Mouse (Mus musculus) urinary bladder, postnatal 25 days (tissue): ENCODE measurements around the gene Olfr1450.
"Not testable (repeated sequence)": the region's sequence is repeated elsewhere in the genome, so short reads cannot be mapped to it uniquely, and the experiment has no call there.

Source experiments
- DNase-seq: peaks from one replicate; pipeline ENCODE4 v3.0.0; 2022; ENCODE audit warnings: low spot score

The Olfr1450 gene

DNA sequence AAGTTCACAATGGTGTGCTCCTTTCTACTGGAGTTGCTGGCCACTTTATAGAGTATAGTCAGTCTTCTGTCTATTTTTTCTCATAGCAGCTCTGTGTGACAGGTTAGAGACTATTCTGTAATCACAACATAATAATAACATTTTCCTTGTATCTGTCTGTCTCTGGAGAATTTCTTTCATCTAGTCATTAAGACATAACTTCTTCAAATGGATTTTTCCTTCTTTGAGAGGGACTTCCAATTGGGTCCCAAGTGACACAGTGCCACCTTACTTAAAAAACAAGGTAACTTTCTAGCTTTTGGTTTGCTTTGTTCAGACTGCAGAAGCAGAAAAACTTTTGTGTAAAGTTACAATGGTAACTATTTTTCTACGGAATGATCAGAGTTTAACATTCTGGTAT lies at the start of gene Olfr1450:
Gene Olfr1450 (plus strand): TSS at position 301 of the 400 bp plus-strand sequence.
- DNase-seq, result no peak

DNA sequence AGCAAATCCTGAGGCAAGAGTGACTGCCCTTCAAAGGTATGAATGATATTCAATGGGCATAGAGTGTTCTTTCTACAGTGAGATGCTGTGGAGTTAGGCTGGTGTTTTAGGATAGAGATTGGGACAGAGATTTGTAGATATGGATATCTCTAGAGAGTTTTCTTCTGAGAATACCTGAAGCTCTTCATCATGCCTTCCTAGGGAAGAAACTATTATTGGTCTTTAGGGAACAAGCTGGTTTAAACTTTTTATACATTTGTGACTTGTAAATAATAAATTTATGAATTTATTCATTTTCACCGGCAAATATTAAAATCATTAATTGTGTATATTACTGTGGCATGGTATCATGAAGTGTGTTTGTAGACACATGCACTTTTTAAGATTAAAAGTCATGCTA lies 46.4 kb upstream of the Olfr1450 start, which contains the start of gene Olfr1447:
Gene Olfr1447 (minus strand): TSS at position 101 of the 400 bp plus-strand sequence.
- no peak for DNase-seq

DNA sequence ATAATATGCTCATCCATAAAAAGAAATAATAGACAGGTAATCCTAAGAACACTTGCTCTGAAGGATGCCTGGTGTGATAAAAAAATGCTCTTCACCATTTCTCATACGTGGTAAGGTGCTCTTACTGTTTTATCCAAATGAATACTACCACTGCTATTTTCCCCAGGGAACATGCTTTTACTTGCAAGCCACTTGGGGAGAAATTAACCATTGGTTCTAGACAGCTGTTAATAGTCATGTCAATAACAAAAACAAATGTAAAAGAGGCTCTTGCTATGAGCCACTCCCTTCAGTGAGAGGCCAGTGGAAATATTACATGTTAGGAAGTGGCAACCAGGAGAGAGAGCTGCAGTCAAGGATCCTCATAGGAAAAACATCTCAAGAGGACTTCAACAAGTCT lies 25.7 kb upstream of the Olfr1450 start, which contains the start of gene Olfr1448:
Gene Olfr1448 (minus strand): TSS at position 101 of the 400 bp plus-strand sequence.
- DNase-seq, result no peak

DNA sequence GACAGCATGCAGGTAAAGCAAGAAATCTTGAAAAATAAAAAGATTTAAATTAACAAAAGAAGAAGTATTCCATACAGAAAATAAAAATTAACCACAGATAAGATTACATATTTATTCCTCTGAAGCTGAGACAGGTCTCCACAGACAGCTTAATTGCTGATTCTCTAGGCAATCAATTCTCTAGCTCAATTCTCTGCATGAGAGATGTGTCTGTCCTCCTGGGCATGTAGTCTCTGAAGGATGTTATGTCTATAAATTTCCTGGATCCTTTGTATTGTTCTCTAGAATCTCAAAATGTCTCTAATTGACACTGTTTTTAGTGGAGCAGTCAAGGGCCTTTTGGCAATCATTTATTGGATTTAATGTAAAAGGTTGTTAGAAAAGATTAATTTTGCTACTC lies 19.5 kb upstream of the Olfr1450 start, which contains the start of gene Olfr1449:
Gene Olfr1449 (plus strand): TSS at position 301 of the 400 bp plus-strand sequence.
- no peak for DNase-seq

DNA sequence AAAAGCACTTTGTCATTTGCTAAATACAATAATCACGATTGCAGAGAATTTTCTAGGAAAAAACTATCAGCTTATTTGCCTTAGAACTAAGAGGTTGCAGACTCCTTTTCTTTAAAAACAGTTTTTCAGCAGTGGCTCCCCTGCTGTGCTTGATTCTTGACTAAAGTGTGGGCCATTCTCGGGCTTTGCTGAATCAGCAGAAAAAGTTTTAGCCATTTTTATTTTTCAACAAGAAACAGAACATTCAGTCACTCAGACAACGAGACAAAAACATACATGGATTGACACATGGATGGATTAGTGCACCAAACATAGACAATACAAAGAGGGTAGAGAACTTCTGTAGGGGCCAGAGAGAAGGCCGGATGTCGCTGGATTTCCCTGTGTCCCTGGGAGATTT lies 20.0 kb downstream of the Olfr1450 start:
- not testable (repeated sequence) for DNase-seq

DNA sequence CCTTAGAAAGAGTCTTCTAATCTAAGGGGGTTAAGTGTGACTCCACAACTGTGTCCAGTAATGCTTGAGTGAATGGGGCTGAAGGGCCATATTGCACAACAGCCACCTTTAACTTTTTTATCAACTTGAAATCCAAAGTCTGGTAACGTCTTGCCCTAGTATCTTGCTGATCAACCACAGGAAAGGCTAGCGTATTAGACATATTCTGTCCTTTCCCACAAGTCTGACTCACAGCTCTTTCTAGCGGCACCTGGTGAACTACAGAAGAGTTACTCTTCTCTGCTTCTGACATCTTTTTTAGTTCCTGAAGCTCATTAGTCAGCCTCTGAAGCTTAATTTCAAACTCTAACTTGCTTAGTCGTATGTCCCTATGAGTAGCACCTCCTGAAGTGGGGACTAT lies 42.3 kb downstream of the Olfr1450 start:
- not testable (repeated sequence) for DNase-seq

DNA sequence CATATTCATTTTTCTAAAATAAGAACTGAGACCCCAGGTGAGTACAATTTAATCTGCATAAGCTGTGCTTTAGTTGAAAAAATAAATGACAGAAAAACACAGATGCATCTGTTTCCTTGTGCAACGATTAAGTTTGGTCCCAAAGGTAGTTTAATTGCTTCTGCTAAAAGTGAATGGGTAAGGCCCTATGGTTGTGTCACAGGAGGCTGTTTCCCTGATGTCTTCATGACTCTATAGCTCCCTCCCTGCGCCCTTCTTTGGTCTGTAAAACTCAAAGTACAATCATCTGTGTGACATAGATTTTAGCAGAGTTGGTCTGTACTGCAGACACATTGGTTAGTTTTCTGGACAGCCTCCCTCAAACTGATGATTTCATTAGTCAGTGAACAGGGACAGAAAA lies 44.7 kb downstream of the Olfr1450 start, which contains the start of gene Olfr1451:
Gene Olfr1451 (plus strand): TSS at position 301 of the 400 bp plus-strand sequence.
- DNase-seq, result no peak
